Mouse (Mus musculus): ENCODE results near the gene Pstk. TPM values are rescaled to one million over a fixed set of nuclear protein-coding genes. Genes with fewer than 3 reads are reported as not detected.
"Not testable (repeated sequence)": the region's sequence is repeated elsewhere in the genome, so short reads cannot be mapped to it uniquely, and the experiment has no call there.

Gene Pstk
- polyA plus RNA-seq, 1 experiment from 2014 or later = 19.5 TPM

- Histone ChIP-seq H3K9me3 (ENCODE audit: low read length) (no peaks in the 10 kb centered on the region), H3K9ac (replicated peaks) (peak overlapping the region; percentile 46), H3K4me2 (ENCODE audit: low read depth, low read length) (peak overlapping the region; percentile 94), H3K4me3 (ENCODE audit: low read depth, low read length) (peak overlapping the region; percentile 81), H3K36me3 (replicated peaks; ENCODE audit: insufficient read depth, low read length) (no peaks in the 10 kb centered on the region), H3K27ac (ENCODE audit: low read depth) (peak overlapping the region; percentile 84), H3K4me1 (ENCODE audit: insufficient read depth) (peaks cover 16% of the 10 kb centered on the region), H3K27me3 (ENCODE audit: insufficient read depth, low read length) (no peaks in the 10 kb centered on the region)
- no peak for TF ChIP-seq EP300 (IDR thresholded peaks at IDR 0.05; ENCODE audit: low read depth)
- no peak for TF ChIP-seq CTCF (IDR thresholded peaks at IDR 0.05; ENCODE audit: low read depth)
- ATAC-seq = no peak
- WGBS (ENCODE audit: insufficient replicate concordance) = 41% methylated on average over 10 of the region's 10 CpGs
- peak; percentile 21 for DNase-seq
Observed at GRCm38 (mm10) chr7:131411221-131411940, 40.4 kb downstream of the Pstk start.

- no peak overlapping the region for H3K4me3 ChIP-seq (ENCODE audit: low read depth, low read length)
- no peak overlapping the region for H3K9ac ChIP-seq (replicated peaks)
- H3K9me3 ChIP-seq (ENCODE audit: low read length) = no peaks in the 10 kb centered on the region
- ATAC-seq (no peak), DNase-seq (no peak)
- peaks cover 16% of the 10 kb centered on the region for H3K4me1 ChIP-seq (ENCODE audit: insufficient read depth)
- no peak overlapping the region for H3K4me2 ChIP-seq (ENCODE audit: low read depth, low read length)
- H3K27me3 ChIP-seq (ENCODE audit: insufficient read depth, low read length) = no peaks in the 10 kb centered on the region
- H3K36me3 ChIP-seq (replicated peaks; ENCODE audit: insufficient read depth, low read length) = no peaks in the 10 kb centered on the region
- 58% methylated on average over 2 of the region's 2 CpGs for WGBS (ENCODE audit: insufficient replicate concordance)
- no peak overlapping the region for H3K27ac ChIP-seq (ENCODE audit: low read depth)
- TF ChIP-seq CTCF (IDR thresholded peaks at IDR 0.05; ENCODE audit: low read depth) (no peak), EP300 (IDR thresholded peaks at IDR 0.05; ENCODE audit: low read depth) (no peak)
Observed at GRCm38 (mm10) chr7:131411941-131412270, 41.0 kb downstream of the Pstk start.

- not testable (repeated sequence) for DNase-seq
Observed at GRCm38 (mm10) chr7:131416742-131417141, 45.8 kb downstream of the Pstk start.

GRCm38 (mm10) chr7:131417605-131418004, 46.7 kb downstream of the Pstk start:
- no peaks in the 10 kb centered on the region for H3K36me3 ChIP-seq (replicated peaks; ENCODE audit: insufficient read depth, low read length)
- TF ChIP-seq EP300 (IDR thresholded peaks at IDR 0.05; ENCODE audit: low read depth) (no peak), CTCF (IDR thresholded peaks at IDR 0.05; ENCODE audit: low read depth) (no peak)
- H3K27ac ChIP-seq (ENCODE audit: low read depth) = no peak overlapping the region
- H3K4me2 ChIP-seq (ENCODE audit: low read depth, low read length) = no peak overlapping the region
- no peak overlapping the region for H3K9ac ChIP-seq (replicated peaks)
- H3K9me3 ChIP-seq (ENCODE audit: low read length) = no peaks in the 10 kb centered on the region
- no peaks in the 10 kb centered on the region for H3K4me1 ChIP-seq (ENCODE audit: insufficient read depth)
- no peaks in the 10 kb centered on the region for H3K27me3 ChIP-seq (ENCODE audit: insufficient read depth, low read length)
- no peak for ATAC-seq
- DNase-seq = no peak
- no peak overlapping the region for H3K4me3 ChIP-seq (ENCODE audit: low read depth, low read length)

More at GRCm38 (mm10) chr7:131416742-131417141, 45.8 kb downstream of the Pstk start:
- H3K4me1 ChIP-seq (ENCODE audit: insufficient read depth); H3K4me2 ChIP-seq (ENCODE audit: low read depth, low read length); H3K9ac ChIP-seq (replicated peaks); H3K4me3 ChIP-seq (ENCODE audit: low read depth, low read length); H3K27me3 ChIP-seq (ENCODE audit: insufficient read depth, low read length); H3K27ac ChIP-seq (ENCODE audit: low read depth); H3K36me3 ChIP-seq (replicated peaks; ENCODE audit: insufficient read depth, low read length); H3K9me3 ChIP-seq (ENCODE audit: low read length); ATAC-seq: not testable (repeated sequence)

- peak; percentile 96 for TF ChIP-seq EP300 (IDR thresholded peaks at IDR 0.05; ENCODE audit: low read depth)
- no peak for TF ChIP-seq CTCF (IDR thresholded peaks at IDR 0.05; ENCODE audit: low read depth)
- H3K9me3 ChIP-seq (ENCODE audit: low read length) = 0 out of 2 replicates have a peak, but pooled peaks cover 5% of the 10 kb centered on the region
- H3K4me2 ChIP-seq (ENCODE audit: low read depth, low read length) = peak overlapping the region; percentile 40
- peak overlapping the region; percentile 57 for H3K27ac ChIP-seq (ENCODE audit: low read depth)
- peaks cover 3% of the 10 kb centered on the region; the same call in 1 of the 2 replicates for H3K4me1 ChIP-seq (ENCODE audit: insufficient read depth)
- no peak overlapping the region for H3K9ac ChIP-seq (replicated peaks)
- WGBS (ENCODE audit: insufficient replicate concordance) = 36% methylated on average over 2 of the region's 2 CpGs
- no peak overlapping the region for H3K4me3 ChIP-seq (ENCODE audit: low read depth, low read length)
- no peaks in the 10 kb centered on the region for H3K27me3 ChIP-seq (ENCODE audit: insufficient read depth, low read length)
- no peaks in the 10 kb centered on the region; the same call in none of the 2 replicates for H3K36me3 ChIP-seq (replicated peaks; ENCODE audit: insufficient read depth, low read length)
- DNase-seq (peak; percentile 30), ATAC-seq (peak; percentile 99)
Observed at GRCm38 (mm10) chr7:131424912-131425311, 54.0 kb downstream of the Pstk start.

- no peak for TF ChIP-seq EP300 (IDR thresholded peaks at IDR 0.05; ENCODE audit: low read depth)
- no peak for TF ChIP-seq CTCF (IDR thresholded peaks at IDR 0.05; ENCODE audit: low read depth)
Observed at GRCm38 (mm10) chr7:131427331-131427730, 56.4 kb downstream of the Pstk start.

More at GRCm38 (mm10) chr7:131427331-131427730, 56.4 kb downstream of the Pstk start:
- DNase-seq (no peak), ATAC-seq (no peak)
- WGBS (ENCODE audit: insufficient replicate concordance) = 86% methylated on average over 5 of the region's 5 CpGs
- 0 out of 2 replicates have a peak, but pooled peaks cover 5% of the 10 kb centered on the region for H3K9me3 ChIP-seq (ENCODE audit: low read length)
- no peak overlapping the region for H3K9ac ChIP-seq (replicated peaks)
- H3K27me3 ChIP-seq (ENCODE audit: insufficient read depth, low read length) = no peaks in the 10 kb centered on the region
- no peak overlapping the region for H3K4me3 ChIP-seq (ENCODE audit: low read depth, low read length)
- peaks cover 9% of the 10 kb centered on the region for H3K36me3 ChIP-seq (replicated peaks; ENCODE audit: insufficient read depth, low read length)
- H3K27ac ChIP-seq (ENCODE audit: low read depth) = no peak overlapping the region
- H3K4me2 ChIP-seq (ENCODE audit: low read depth, low read length) = no peak overlapping the region
- H3K4me1 ChIP-seq (ENCODE audit: insufficient read depth) = peaks cover 3% of the 10 kb centered on the region; the same call in 1 of the 2 replicates

Data from liver, postnatal 0 days (tissue).